Mouse (Mus musculus) hindbrain, embryonic 14.5 days (tissue): ENCODE results near the gene Dazap2. TPM values are rescaled to one million over a fixed set of nuclear protein-coding genes. Genes with fewer than 3 reads are reported as not detected.

Experiments
- ATAC-seq: fragments of 200-750 bp; cut with Nextera tagmentation; 2 replicates; pipeline ENCODE4 v1.8.0; 2017; ENCODE audit warnings: moderate number of reproducible peaks, mild to moderate bottlenecking, moderate TSS enrichment, moderate library complexity; ENCODE audit not compliant: low FRiP score
- DNase-seq: peaks from one replicate; pipeline ENCODE4 v3.0.0-alpha.2; 2015; ENCODE audit warnings: low spot score
- H3K27ac ChIP-seq: fragments of 300-500 bp; sonication (generic); 2 replicates; pipeline ENCODE4 v1.5.1; 2014; ENCODE audit warnings: mild to moderate bottlenecking, moderate library complexity
- H3K27me3 ChIP-seq: fragments of 300-500 bp; sonication (generic); 2 replicates; pipeline ENCODE4 v1.6.1; 2014; ENCODE audit warnings: mild to moderate bottlenecking, low read length, mixed read lengths; ENCODE audit not compliant: control insufficient read depth, insufficient read depth
- H3K36me3 ChIP-seq: fragments of 300-500 bp; sonication (generic); replicated peaks from 2 replicates; pipeline ENCODE4 v1.6.1; 2014; ENCODE audit not compliant: control insufficient read depth, insufficient read depth
- H3K4me1 ChIP-seq: fragments of 300-500 bp; sonication (generic); replicated peaks from 2 replicates; pipeline ENCODE4 v1.6.1; 2014; ENCODE audit warnings: antibody characterized with exemption, low read length, mixed read lengths; ENCODE audit not compliant: control insufficient read depth, insufficient read depth
- H3K4me2 ChIP-seq: fragments of 300-500 bp; sonication (generic); replicated peaks from 2 replicates; pipeline ENCODE4 v1.6.1; 2014; ENCODE audit warnings: mild to moderate bottlenecking, moderate library complexity
- H3K4me3 ChIP-seq: fragments of 300-500 bp; sonication (generic); replicated peaks from 2 replicates; pipeline ENCODE4 v1.5.1; 2014; ENCODE audit warnings: mild to moderate bottlenecking, low read length
- H3K9ac ChIP-seq: fragments of 300-500 bp; sonication (generic); 2 replicates; pipeline ENCODE4 v1.6.1; 2014
- H3K9me3 ChIP-seq: fragments of 300-500 bp; sonication (generic); 2 replicates; pipeline ENCODE4 v1.6.1; 2016; ENCODE audit warnings: low read length; ENCODE audit not compliant: control insufficient read depth
- WGBS: fragments of 180-500 bp; shearing (Covaris S2); extraction: QIAGEN DNeasy Blood & Tissue Kit; methylation state at CpG from one replicate; pipeline ENCODE4 v1.1.7; 2014; 5-methylcytosine and 5-hydroxymethylcytosine counted together
- polyA plus RNA-seq: library from polyadenylated mRNA; unstranded; fragments of >200 nt; fragmentation: Nextera tagmentation; extraction: Ambion mirVana; gene quantifications from 2 replicates; pipeline ENCODE4 v1.2.1, GENCODE M21; 2014

Gene Dazap2
- polyA plus RNA-seq, 1 experiment from 2014 or later = 140 TPM

DNA sequence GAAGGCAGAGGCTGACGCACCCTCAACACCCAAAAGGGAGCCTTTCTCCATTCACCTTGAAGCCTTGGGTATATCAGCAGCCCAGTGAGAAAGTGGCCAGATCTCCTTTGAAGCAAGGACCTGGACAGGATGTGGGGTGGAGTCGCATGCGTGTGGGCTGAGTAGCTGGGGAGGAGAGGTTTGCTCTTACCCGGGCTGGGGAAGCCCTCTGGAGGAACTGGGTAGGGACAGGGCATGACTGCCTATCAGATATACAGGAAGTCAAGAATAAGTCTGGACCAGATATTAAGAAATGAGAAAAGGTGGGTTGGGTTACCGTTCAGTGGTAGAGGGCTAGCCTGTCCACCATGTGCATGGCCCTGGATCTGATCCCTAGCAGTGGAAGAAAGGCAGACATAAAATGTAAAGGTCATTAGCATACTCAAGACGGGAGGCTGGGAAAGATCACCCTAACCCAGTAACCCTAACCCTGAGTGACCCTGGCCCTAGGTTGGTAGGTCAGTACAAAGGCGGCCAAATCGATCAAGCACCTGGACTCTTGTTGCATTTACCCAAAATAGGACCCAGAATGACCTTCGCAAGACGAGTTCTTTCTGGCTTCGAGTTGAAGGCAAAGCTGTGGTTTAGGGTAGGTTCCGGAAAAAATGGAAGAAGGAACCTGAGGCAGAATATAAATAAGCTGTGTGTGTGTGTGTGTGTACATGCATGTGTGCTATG lies 16.5 kb downstream of the Dazap2 start:
- Histone ChIP-seq H3K4me3 (no peak overlapping the region), H3K27ac (no peak overlapping the region), H3K9ac (no peak overlapping the region), H3K4me2 (no peak overlapping the region), H3K36me3 (no peaks in the 10 kb centered on the region), H3K4me1 (peaks cover 5% of the 10 kb centered on the region; the same call in 1 of the 2 replicates), H3K9me3 (no peaks in the 10 kb centered on the region), H3K27me3 (peaks cover 33% of the 10 kb centered on the region)
- ATAC-seq = no peak
- WGBS = 87% methylated on average over 12 of the region's 12 CpGs
- DNase-seq = no peak

DNA sequence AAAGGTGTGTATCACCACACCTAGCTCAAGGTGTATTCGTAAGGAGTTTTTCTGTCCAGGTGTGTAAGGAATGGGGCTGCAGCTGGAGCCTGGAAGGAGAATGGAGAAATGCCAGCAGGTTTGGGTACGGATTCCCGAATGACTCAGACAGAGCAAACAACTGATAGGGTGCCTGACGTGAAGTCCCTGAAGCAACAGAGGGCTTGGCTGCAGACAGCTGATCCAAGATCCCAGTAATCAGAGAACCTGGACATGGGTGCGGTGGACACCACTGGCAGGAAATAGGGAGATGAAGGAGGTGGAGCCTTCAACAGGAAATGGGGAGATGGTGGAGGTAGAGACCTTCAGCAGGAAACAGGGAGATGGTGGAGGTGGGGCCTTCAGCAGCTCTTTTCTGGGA lies 17.2 kb downstream of the Dazap2 start:
- no peak overlapping the region for H3K27ac ChIP-seq
- DNase-seq = no peak
- H3K4me1 ChIP-seq = peaks cover 12% of the 10 kb centered on the region; the same call in 1 of the 2 replicates
- 95% methylated on average over 5 of the region's 5 CpGs for WGBS
- no peak overlapping the region for H3K4me3 ChIP-seq
- ATAC-seq = no peak
- H3K4me2 ChIP-seq = no peak overlapping the region
- H3K36me3 ChIP-seq = no peaks in the 10 kb centered on the region
- peaks cover 41% of the 10 kb centered on the region for H3K27me3 ChIP-seq
- no peak overlapping the region for H3K9ac ChIP-seq
- no peaks in the 10 kb centered on the region for H3K9me3 ChIP-seq

DNA sequence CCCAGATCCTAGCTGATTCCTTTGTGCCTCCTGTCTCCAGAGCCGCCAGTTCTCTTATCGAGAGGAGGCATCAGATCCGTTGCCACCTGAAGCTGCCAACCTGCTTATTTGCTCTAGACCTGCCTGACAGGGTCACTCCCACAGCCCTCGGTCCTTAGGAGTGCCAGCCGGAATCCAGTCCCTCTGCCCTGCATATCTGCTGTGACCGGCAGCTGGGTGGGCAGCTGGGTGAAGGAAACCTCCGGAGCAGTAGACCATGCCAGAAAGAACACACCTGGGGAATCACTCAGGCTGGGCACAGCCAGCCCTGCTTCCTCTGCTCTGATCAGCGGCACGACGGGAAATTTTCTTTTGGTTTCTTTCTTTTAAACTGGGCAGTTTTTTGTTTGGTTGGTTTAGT lies 18.2 kb downstream of the Dazap2 start:
- no peak overlapping the region for H3K4me2 ChIP-seq
- no peak overlapping the region for H3K27ac ChIP-seq
- H3K9me3 ChIP-seq = no peaks in the 10 kb centered on the region
- no peak overlapping the region for H3K9ac ChIP-seq
- DNase-seq (no peak), ATAC-seq (no peak)
- peaks cover 13% of the 10 kb centered on the region; the same call in 1 of the 2 replicates for H3K4me1 ChIP-seq
- H3K36me3 ChIP-seq = no peaks in the 10 kb centered on the region
- WGBS = 84% methylated on average over 10 of the region's 10 CpGs
- no peak overlapping the region for H3K4me3 ChIP-seq
- peaks cover 51% of the 10 kb centered on the region for H3K27me3 ChIP-seq

DNA sequence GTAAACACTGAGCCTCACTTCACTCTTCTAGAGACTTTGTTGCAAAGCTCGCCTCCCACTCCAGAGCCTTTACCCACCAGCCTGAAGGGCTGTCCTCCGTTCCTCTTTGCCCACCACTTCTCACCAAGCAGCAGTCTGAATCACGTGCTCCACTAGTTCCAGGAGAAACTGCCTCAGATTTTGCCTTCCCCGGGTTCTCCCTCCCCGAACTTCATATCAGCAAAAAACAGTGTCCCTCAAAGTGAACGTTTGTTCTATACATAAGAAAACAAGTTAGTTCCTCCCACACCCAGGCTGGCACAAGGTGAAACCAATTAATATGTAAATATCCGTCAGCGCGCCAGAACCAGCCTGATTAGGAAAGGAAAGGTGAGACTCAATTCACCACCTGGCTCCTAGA lies 20.1 kb downstream of the Dazap2 start:
- H3K4me3 ChIP-seq = no peak overlapping the region
- ATAC-seq = no peak
- H3K4me2 ChIP-seq = no peak overlapping the region
- WGBS = 9% methylated on average over 9 of the region's 9 CpGs
- no peaks in the 10 kb centered on the region for H3K36me3 ChIP-seq
- no peak for DNase-seq
- H3K27me3 ChIP-seq = peaks cover 58% of the 10 kb centered on the region
- no peaks in the 10 kb centered on the region for H3K9me3 ChIP-seq
- no peak overlapping the region for H3K9ac ChIP-seq
- H3K4me1 ChIP-seq = peaks cover 13% of the 10 kb centered on the region; the same call in 1 of the 2 replicates
- H3K27ac ChIP-seq = no peak overlapping the region

DNA sequence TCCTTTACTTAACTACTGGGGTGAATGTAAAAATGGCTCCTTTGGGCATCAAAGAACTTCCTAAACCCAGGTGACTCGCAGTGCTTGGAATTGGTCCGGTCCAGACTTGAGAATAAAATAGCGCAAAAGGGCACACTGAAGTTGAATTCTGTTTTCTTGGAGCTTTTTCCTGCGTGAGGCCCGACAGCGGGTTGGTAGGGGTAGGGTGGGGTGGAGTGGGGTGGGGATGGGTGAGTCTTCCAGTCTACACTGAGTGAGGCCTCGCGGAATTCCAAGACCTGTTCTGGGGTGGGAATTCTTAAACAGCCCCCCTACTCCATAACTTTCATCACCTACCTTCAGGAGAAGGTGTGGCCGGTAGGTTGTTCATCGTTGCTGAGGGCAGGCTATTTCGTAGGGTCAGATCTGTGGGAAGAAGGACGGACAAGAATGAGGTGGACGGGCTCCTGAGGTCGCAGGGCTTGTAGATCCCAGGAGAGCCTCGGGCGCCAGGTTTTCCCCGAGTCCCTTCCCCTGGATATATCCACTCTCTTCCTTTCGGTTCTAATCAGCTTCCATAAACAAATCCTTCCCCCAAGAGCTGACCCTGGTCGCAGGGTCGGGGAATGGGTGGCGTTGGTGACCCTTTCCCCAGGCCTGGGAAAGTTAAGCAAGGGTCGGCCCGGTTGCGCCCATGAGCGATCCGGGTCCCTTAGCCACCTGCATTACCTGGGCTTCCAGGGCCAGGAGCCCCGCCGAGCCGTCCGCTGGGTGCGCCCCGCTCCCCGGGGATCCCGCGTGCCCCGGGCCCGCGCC lies 20.9 kb downstream of the Dazap2 start:
- H3K9me3 ChIP-seq = no peaks in the 10 kb centered on the region
- no peak for ATAC-seq
- no peaks in the 10 kb centered on the region for H3K36me3 ChIP-seq
- no peak overlapping the region for H3K27ac ChIP-seq
- 2% methylated on average over 38 of the region's 38 CpGs for WGBS
- peaks cover 13% of the 10 kb centered on the region; the same call in 1 of the 2 replicates for H3K4me1 ChIP-seq
- H3K9ac ChIP-seq = peak overlapping the region; percentile 36; the same call in 1 of the 2 replicates
- peak overlapping the region; percentile 38 for H3K4me3 ChIP-seq
- DNase-seq = no peak
- peak overlapping the region; percentile 72 for H3K4me2 ChIP-seq
- H3K27me3 ChIP-seq = peaks cover 58% of the 10 kb centered on the region

DNA sequence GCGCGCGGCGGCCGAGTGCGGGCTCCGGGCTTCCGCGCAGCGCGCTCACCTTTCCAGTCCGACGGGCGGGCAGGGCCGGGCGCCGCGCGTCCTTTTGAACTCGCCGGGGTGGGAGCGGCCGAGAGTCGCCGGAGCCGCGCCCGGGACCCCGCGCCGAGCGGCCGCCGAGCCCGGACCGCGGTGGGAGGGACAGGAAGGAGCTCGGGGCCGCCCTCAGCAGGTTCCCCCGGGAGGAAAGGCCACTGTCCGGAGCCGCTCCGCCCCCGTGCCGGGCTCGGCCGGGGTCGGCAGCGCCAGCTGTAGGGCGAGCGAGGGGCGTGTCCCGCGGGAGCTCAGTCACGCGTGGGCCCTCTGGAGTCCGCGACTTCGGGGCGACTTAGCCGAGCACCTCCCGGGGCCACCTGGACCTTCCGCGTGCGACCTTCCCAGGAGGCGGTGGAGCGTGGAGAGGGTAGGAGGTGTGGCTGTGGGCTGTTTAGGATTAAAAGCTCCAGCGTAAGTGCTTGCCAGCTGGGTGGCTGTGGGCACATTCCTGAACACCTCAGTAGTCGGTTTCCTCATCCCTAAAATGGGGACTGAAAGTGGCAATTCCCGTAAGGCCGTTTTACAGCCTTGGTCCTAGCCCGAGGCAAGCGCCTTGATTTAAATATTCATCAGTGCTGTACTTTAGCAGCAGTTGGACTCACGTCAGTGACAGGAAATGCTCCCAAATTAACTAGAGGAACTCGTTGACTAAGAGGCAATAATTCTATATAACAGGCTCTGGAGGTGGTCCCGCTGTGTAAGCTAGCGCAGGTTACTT lies 21.8 kb downstream of the Dazap2 start, which contains the start of gene Smagp:
Gene Smagp, minus strand, starts transcription at position 241 of the 802 bp plus-strand sequence.
- WGBS = under 1% methylated on average over 60 of the region's 77 CpGs
- Histone ChIP-seq H3K4me3 (peak within 1 kb of the TSS; percentile 38), H3K4me2 (peak within 1 kb of the TSS; percentile 72), H3K27ac (no peak within 1 kb of the TSS), H3K36me3 (no peaks in the 10 kb centered on the region), H3K27me3 (peaks cover 58% of the 10 kb centered on the region), H3K4me1 (peaks cover 13% of the 10 kb centered on the region; the same call in 1 of the 2 replicates), H3K9me3 (no peaks in the 10 kb centered on the region), H3K9ac (peak within 1 kb of the TSS; percentile 36; the same call in 1 of the 2 replicates)
- ATAC-seq = no peak
- no peak for DNase-seq

DNA sequence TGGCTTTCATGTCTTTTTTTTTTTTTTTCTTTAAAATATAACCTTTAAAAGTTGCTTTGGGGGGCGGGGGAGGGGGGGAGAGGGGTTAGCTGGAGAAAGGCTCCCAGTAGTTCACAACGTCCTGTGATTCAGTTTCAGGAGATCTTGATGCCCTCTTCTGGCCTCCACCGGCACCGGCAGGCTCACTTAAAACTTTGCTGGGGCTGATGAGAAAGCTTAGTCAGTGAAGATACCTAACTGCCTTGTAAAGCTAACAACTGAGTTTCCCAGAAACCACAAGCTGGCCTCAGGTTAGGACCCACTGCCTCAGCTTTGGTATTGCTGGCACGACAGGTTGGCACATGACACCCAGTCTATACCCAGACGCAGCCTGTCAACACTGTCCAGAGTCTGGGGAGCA lies 22.5 kb downstream of the Dazap2 start:
- H3K4me3 ChIP-seq = no peak overlapping the region
- H3K36me3 ChIP-seq = no peaks in the 10 kb centered on the region
- H3K4me1 ChIP-seq = peaks cover 13% of the 10 kb centered on the region; the same call in 1 of the 2 replicates
- ATAC-seq (no peak; the same call in 1 of the 2 replicates), DNase-seq (no peak)
- H3K27ac ChIP-seq = no peak overlapping the region
- H3K27me3 ChIP-seq = peaks cover 58% of the 10 kb centered on the region
- 27% methylated on average over 6 of the region's 6 CpGs for WGBS
- no peak overlapping the region for H3K4me2 ChIP-seq
- H3K9me3 ChIP-seq = no peaks in the 10 kb centered on the region
- no peak overlapping the region for H3K9ac ChIP-seq

DNA sequence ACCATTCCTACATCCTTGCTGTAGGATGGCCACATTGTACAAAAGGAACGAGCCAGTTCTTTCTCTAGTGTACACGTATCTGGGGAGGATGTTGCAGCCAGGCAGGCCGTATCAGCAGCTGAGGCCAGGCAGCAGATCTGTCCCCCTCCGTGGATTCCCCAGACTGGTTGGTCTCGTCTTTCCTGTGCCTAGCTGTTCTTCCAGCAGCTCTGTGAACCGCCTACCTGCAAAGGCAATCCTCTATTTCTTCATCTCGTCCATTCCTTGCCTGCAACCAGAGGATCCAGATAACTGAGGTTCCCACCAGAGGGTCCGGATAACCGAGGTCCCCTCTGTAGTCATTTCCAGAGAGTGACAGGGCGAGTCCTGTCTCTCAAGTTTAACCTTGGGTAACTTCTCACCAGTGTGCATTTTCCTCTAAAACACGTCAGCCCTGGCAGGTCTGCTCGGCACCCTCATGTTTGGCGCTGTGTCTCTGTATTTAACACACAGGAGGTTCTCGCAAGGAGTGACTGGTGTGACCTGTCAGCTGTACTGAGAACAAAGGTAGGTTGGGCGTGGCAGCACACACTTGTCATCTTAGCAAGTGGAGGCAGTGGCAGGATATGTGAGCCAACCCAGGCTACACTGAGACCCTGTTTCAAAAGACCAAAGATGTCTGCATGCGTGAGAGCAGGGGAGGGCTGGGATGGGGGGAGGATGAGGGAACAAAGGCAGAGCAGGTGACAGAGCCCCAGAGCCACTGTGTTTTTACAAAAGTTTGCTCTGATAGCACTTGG lies 25.0 kb downstream of the Dazap2 start:
- Histone ChIP-seq H3K4me3 (no peak overlapping the region), H3K27me3 (peaks cover 39% of the 10 kb centered on the region), H3K36me3 (no peaks in the 10 kb centered on the region), H3K4me1 (peaks cover 13% of the 10 kb centered on the region; the same call in 1 of the 2 replicates), H3K9me3 (no peaks in the 10 kb centered on the region), H3K27ac (no peak overlapping the region), H3K9ac (no peak overlapping the region), H3K4me2 (no peak overlapping the region)
- ATAC-seq = no peak
- WGBS = 77% methylated on average over 16 of the region's 16 CpGs
- no peak for DNase-seq
